In genomic region chr4:104011683-104012082, GRCm38 (mm10) we compare ENCODE assay signal across 13 mouse cellular contexts.
"Had no signal": no experiment of that assay in that cellular context is flagged by ENCODE, and none has a peak within 500 bp of the region (broad histone marks: within the 10 kb centered on the region; RNA-seq: fewer than 3 reads in every experiment).

No protein-coding gene starts in this region.

- H3K36me3 ChIP-seq: limb, embryonic 15.5 days; liver, embryonic 12.5 days; midbrain, embryonic 12.5 days; neural tube, embryonic 15.5 days had no signal

- H3K4me2 ChIP-seq: limb, embryonic 15.5 days; liver, embryonic 12.5 days; lung, embryonic 14.5 days; midbrain, embryonic 12.5 days; neural tube, embryonic 15.5 days had no signal

- DNase-seq: kidney, adult 18-20 months; kidney, postnatal 10 days; kidney, postnatal 4 days; lung, embryonic 14.5 days; lung, postnatal 10 days; lung, postnatal 4 days; right cerebral cortex, postnatal 25 days; thymus, postnatal 4 days had no signal

- H3K9ac ChIP-seq: limb, embryonic 15.5 days; liver, embryonic 12.5 days; lung, embryonic 14.5 days; midbrain, embryonic 12.5 days; neural tube, embryonic 15.5 days had no signal

- H3K9me3 ChIP-seq: limb, embryonic 15.5 days; liver, embryonic 12.5 days; midbrain, embryonic 12.5 days; neural tube, embryonic 15.5 days had no signal

- ATAC-seq: liver, embryonic 12.5 days had no signal

- H3K27ac ChIP-seq: limb, embryonic 15.5 days; liver, embryonic 12.5 days; midbrain, embryonic 12.5 days; neural tube, embryonic 15.5 days; stomach, postnatal 0 days had no signal

- H3K4me1 ChIP-seq: limb, embryonic 15.5 days; liver, embryonic 12.5 days had no signal

- H3K4me3 ChIP-seq: limb, embryonic 15.5 days; liver, embryonic 12.5 days; midbrain, embryonic 12.5 days; neural tube, embryonic 15.5 days had no signal

- H3K27me3 ChIP-seq: limb, embryonic 15.5 days; liver, embryonic 12.5 days; midbrain, embryonic 12.5 days; neural tube, embryonic 15.5 days had no signal
